Mouse (Mus musculus): ENCODE data around the gene Epha8. TPM values are rescaled to one million over a fixed set of nuclear protein-coding genes. Genes with fewer than 3 reads are reported as not detected.

The Epha8 gene
- polyA plus RNA-seq, 1 experiment from 2014 or later = 1.9 TPM

- H3K4me2 ChIP-seq (ENCODE audit: low read length) = no peak overlapping the region
- WGBS = 9% methylated on average over 12 of the region's 12 CpGs
- 0 out of 2 replicates have a peak, but pooled peaks cover 3% of the 10 kb centered on the region for H3K4me1 ChIP-seq (ENCODE audit: control insufficient read depth, insufficient read depth, low read length)
- ATAC-seq = peak; percentile 63; the same call in 1 of the 2 replicates
- H3K27ac ChIP-seq (ENCODE audit: low read depth, low read length) = 0 out of 2 replicates have a peak overlapping the region, but pooled peaks have one; percentile 36
- no peaks in the 10 kb centered on the region for H3K27me3 ChIP-seq (replicated peaks; ENCODE audit: control insufficient read depth, insufficient read depth, low read length)
- H3K36me3 ChIP-seq (ENCODE audit: control insufficient read depth, insufficient read depth, low read length) = no peaks in the 10 kb centered on the region
- DNase-seq (ENCODE audit: low spot score) = peak; percentile 78
- H3K9ac ChIP-seq (ENCODE audit: low read length) = no peak overlapping the region
- no peaks in the 10 kb centered on the region for H3K9me3 ChIP-seq (replicated peaks; ENCODE audit: control insufficient read depth, low read length)
- H3K4me3 ChIP-seq (ENCODE audit: low read depth, low read length) = no peak overlapping the region
Measured at GRCm38 (mm10) chr4:136981347-136981746, 24.7 kb upstream of the Epha8 start.

GRCm38 (mm10) chr4:136980921-136981320 is 24.3 kb upstream of the Epha8 start:
- H3K4me2 ChIP-seq (ENCODE audit: low read length) = no peak overlapping the region
- no peaks in the 10 kb centered on the region for H3K9me3 ChIP-seq (replicated peaks; ENCODE audit: control insufficient read depth, low read length)
- ATAC-seq = no peak; the same call in 1 of the 2 replicates
- no peaks in the 10 kb centered on the region for H3K27me3 ChIP-seq (replicated peaks; ENCODE audit: control insufficient read depth, insufficient read depth, low read length)
- no peak for DNase-seq (ENCODE audit: low spot score)
- H3K36me3 ChIP-seq (ENCODE audit: control insufficient read depth, insufficient read depth, low read length) = no peaks in the 10 kb centered on the region
- H3K4me1 ChIP-seq (ENCODE audit: control insufficient read depth, insufficient read depth, low read length) = 0 out of 2 replicates have a peak, but pooled peaks cover 3% of the 10 kb centered on the region
- H3K4me3 ChIP-seq (ENCODE audit: low read depth, low read length) = no peak overlapping the region
- 61% methylated on average over 4 of the region's 4 CpGs for WGBS
- H3K27ac ChIP-seq (ENCODE audit: low read depth, low read length) = no peak overlapping the region
- 0 out of 2 replicates have a peak overlapping the region, but pooled peaks have one; percentile 29 for H3K9ac ChIP-seq (ENCODE audit: low read length)

GRCm38 (mm10) chr4:136977244-136977643 is 20.6 kb upstream of the Epha8 start:
- 0 out of 2 replicates have a peak, but pooled peaks cover 3% of the 10 kb centered on the region for H3K4me1 ChIP-seq (ENCODE audit: control insufficient read depth, insufficient read depth, low read length)
- DNase-seq (ENCODE audit: low spot score) = no peak
- 69% methylated on average over 8 of the region's 8 CpGs for WGBS
- no peaks in the 10 kb centered on the region for H3K36me3 ChIP-seq (ENCODE audit: control insufficient read depth, insufficient read depth, low read length)
- no peak overlapping the region for H3K4me3 ChIP-seq (ENCODE audit: low read depth, low read length)
- ATAC-seq = no peak
- H3K27me3 ChIP-seq (replicated peaks; ENCODE audit: control insufficient read depth, insufficient read depth, low read length) = no peaks in the 10 kb centered on the region
- H3K4me2 ChIP-seq (ENCODE audit: low read length) = no peak overlapping the region
- no peaks in the 10 kb centered on the region for H3K9me3 ChIP-seq (replicated peaks; ENCODE audit: control insufficient read depth, low read length)
- H3K9ac ChIP-seq (ENCODE audit: low read length) = no peak overlapping the region
- no peak overlapping the region for H3K27ac ChIP-seq (ENCODE audit: low read depth, low read length)

- Histone ChIP-seq H3K4me3 (ENCODE audit: low read depth, low read length) (no peak overlapping the region), H3K27ac (ENCODE audit: low read depth, low read length) (no peak overlapping the region), H3K4me1 (ENCODE audit: control insufficient read depth, insufficient read depth, low read length) (peaks cover 9% of the 10 kb centered on the region), H3K27me3 (replicated peaks; ENCODE audit: control insufficient read depth, insufficient read depth, low read length) (no peaks in the 10 kb centered on the region), H3K36me3 (ENCODE audit: control insufficient read depth, insufficient read depth, low read length) (no peaks in the 10 kb centered on the region), H3K9ac (ENCODE audit: low read length) (no peak overlapping the region), H3K4me2 (ENCODE audit: low read length) (no peak overlapping the region), H3K9me3 (replicated peaks; ENCODE audit: control insufficient read depth, low read length) (no peaks in the 10 kb centered on the region)
- DNase-seq (ENCODE audit: low spot score) = peak; percentile 42
- WGBS = 5% methylated on average over 6 of the region's 6 CpGs
- 0 out of 2 replicates have a peak, but pooled peaks have one; percentile 5 for ATAC-seq
Measured at GRCm38 (mm10) chr4:136970939-136971338, 14.3 kb upstream of the Epha8 start.

- H3K36me3 ChIP-seq (ENCODE audit: control insufficient read depth, insufficient read depth, low read length) = no peaks in the 10 kb centered on the region
- no peaks in the 10 kb centered on the region for H3K27me3 ChIP-seq (replicated peaks; ENCODE audit: control insufficient read depth, insufficient read depth, low read length)
- ATAC-seq (no peak), DNase-seq (ENCODE audit: low spot score) (no peak)
- H3K9ac ChIP-seq (ENCODE audit: low read length) = no peak overlapping the region
- 45% methylated on average over 16 of the region's 16 CpGs for WGBS
- H3K4me3 ChIP-seq (ENCODE audit: low read depth, low read length) = no peak overlapping the region
- H3K9me3 ChIP-seq (replicated peaks; ENCODE audit: control insufficient read depth, low read length) = no peaks in the 10 kb centered on the region
- H3K27ac ChIP-seq (ENCODE audit: low read depth, low read length) = no peak overlapping the region
- H3K4me1 ChIP-seq (ENCODE audit: control insufficient read depth, insufficient read depth, low read length) = peaks cover 16% of the 10 kb centered on the region
- no peak overlapping the region for H3K4me2 ChIP-seq (ENCODE audit: low read length)
Measured at GRCm38 (mm10) chr4:136969503-136970276, 13.1 kb upstream of the Epha8 start.

- ATAC-seq = no peak
- Histone ChIP-seq H3K27ac (ENCODE audit: low read depth, low read length) (no peak overlapping the region), H3K36me3 (ENCODE audit: control insufficient read depth, insufficient read depth, low read length) (no peaks in the 10 kb centered on the region), H3K4me3 (ENCODE audit: low read depth, low read length) (no peak overlapping the region), H3K9me3 (replicated peaks; ENCODE audit: control insufficient read depth, low read length) (no peaks in the 10 kb centered on the region), H3K4me1 (ENCODE audit: control insufficient read depth, insufficient read depth, low read length) (peaks cover 18% of the 10 kb centered on the region), H3K9ac (ENCODE audit: low read length) (no peak overlapping the region), H3K4me2 (ENCODE audit: low read length) (no peak overlapping the region), H3K27me3 (replicated peaks; ENCODE audit: control insufficient read depth, insufficient read depth, low read length) (no peaks in the 10 kb centered on the region)
- 72% methylated on average over 8 of the region's 8 CpGs for WGBS
- no peak for DNase-seq (ENCODE audit: low spot score)
Measured at GRCm38 (mm10) chr4:136969096-136969495, 12.5 kb upstream of the Epha8 start.

GRCm38 (mm10) chr4:136967511-136967910 is 10.9 kb upstream of the Epha8 start:
- Histone ChIP-seq H3K4me3 (ENCODE audit: low read depth, low read length) (no peak overlapping the region), H3K9me3 (replicated peaks; ENCODE audit: control insufficient read depth, low read length) (no peaks in the 10 kb centered on the region), H3K9ac (ENCODE audit: low read length) (no peak overlapping the region), H3K27ac (ENCODE audit: low read depth, low read length) (no peak overlapping the region; the same call in 1 of the 2 replicates), H3K4me1 (ENCODE audit: control insufficient read depth, insufficient read depth, low read length) (peaks cover 18% of the 10 kb centered on the region), H3K4me2 (ENCODE audit: low read length) (0 out of 2 replicates have a peak overlapping the region, but pooled peaks have one; percentile 3), H3K36me3 (ENCODE audit: control insufficient read depth, insufficient read depth, low read length) (no peaks in the 10 kb centered on the region), H3K27me3 (replicated peaks; ENCODE audit: control insufficient read depth, insufficient read depth, low read length) (no peaks in the 10 kb centered on the region)
- peak; percentile 52 for DNase-seq (ENCODE audit: low spot score)
- ATAC-seq = peak; percentile 28; the same call in 1 of the 2 replicates
- WGBS = 21% methylated on average over 9 of the region's 9 CpGs

- DNase-seq (ENCODE audit: low spot score) (no peak), ATAC-seq (no peak)
- Histone ChIP-seq H3K27me3 (replicated peaks; ENCODE audit: control insufficient read depth, insufficient read depth, low read length) (no peaks in the 10 kb centered on the region), H3K9ac (ENCODE audit: low read length) (no peak overlapping the region), H3K9me3 (replicated peaks; ENCODE audit: control insufficient read depth, low read length) (no peaks in the 10 kb centered on the region), H3K27ac (ENCODE audit: low read depth, low read length) (no peak overlapping the region), H3K4me1 (ENCODE audit: control insufficient read depth, insufficient read depth, low read length) (peaks cover 20% of the 10 kb centered on the region), H3K4me2 (ENCODE audit: low read length) (no peak overlapping the region), H3K4me3 (ENCODE audit: low read depth, low read length) (no peak overlapping the region), H3K36me3 (ENCODE audit: control insufficient read depth, insufficient read depth, low read length) (no peaks in the 10 kb centered on the region)
- WGBS = 28% methylated on average over 16 of the region's 16 CpGs
Measured at GRCm38 (mm10) chr4:136966493-136967390, 10.1 kb upstream of the Epha8 start.

Data from forebrain, embryonic 14.5 days (tissue).